Mouse (Mus musculus) heart, postnatal 14 days (tissue): Measurements from ENCODE around the gene Wnk2. TPM values are rescaled to one million over a fixed set of nuclear protein-coding genes. Genes with fewer than 3 reads are reported as not detected.

ENCODE experiments used
- DNase-seq, 2 experiments: peaks; one replicate each; pipeline ENCODE4 v3.0.0; 2021 to 2022
- intact Hi-C: fragments of 180-260 bp; cut with DNase I; formaldehyde crosslinking; loops from one replicate; pipeline ENCODE4 v1.15.1; 2025
- long read RNA-seq, 2 experiments: library from polyadenylated mRNA; stranded (forward); transcript quantifications; one replicate each; pipeline ENCODE4 v2.0.0; 2021
- total RNA-seq, 2 experiments: library from RNA; stranded (reverse); gene quantifications; 2 replicates each; pipeline ENCODE4 v1.2.3; 2021

Gene Wnk2
- total RNA-seq: 10 to 100 TPM; 40.3 to 60.0 TPM
- long read RNA-seq, experiment 1, partial matches to known transcripts: 14 of 21 reads
- long read RNA-seq, experiment 1, other reads (novel, unspliced or antisense): 6 of 21 reads
- long read RNA-seq, experiment 2, partial matches to known transcripts: 16 of 24 reads
- long read RNA-seq, experiment 2, other reads (novel, unspliced or antisense): 8 of 24 reads

DNA sequence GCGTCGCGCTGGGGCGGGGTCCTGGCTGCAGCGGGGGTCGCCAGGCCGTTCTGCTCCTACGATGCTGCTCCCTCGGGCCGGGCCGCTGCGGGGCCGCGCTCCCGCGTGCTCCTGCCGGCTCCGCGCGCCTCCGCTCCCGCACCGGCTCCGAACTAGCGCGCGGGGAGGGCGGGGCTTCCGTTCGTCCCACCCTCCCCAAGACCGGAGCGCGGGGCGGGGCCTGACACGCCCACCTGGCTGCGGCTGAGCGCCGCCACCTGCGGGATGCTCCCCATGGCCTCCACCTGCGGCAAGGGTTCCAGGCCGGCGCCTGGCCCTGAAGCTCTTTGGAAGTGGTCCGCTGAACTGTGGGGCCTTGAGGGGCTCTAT lies at the start of gene Wnk2:
Gene Wnk2, minus strand, starts transcription at position 157 of the 369 bp plus-strand sequence.
- DNase-seq: peak; percentile 76 to 77
- intact Hi-C loops: no loop called here

DNA sequence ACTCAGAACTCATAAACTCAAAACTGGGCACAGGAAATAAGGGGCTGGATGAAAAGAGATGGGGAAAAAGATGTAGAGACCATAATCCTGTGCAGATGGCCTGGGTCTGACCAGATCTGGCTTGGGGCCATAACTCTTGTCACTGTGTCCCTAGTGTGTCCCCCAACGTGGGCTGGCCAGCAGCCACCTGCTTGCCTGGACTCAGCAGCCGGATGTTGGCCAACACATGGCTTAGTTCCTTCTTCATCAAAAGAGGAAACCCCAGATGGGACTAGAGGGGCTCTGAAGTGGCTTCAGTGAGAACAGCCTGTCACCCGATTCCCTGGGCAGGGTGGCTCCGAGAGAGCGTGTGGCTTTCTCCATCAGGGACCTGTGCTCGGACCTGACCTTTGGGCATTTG lies 49.0 kb upstream of the Wnk2 start:
- DNase-seq: peak; percentile 40 to 45
- intact Hi-C loops: no loop called here

DNA sequence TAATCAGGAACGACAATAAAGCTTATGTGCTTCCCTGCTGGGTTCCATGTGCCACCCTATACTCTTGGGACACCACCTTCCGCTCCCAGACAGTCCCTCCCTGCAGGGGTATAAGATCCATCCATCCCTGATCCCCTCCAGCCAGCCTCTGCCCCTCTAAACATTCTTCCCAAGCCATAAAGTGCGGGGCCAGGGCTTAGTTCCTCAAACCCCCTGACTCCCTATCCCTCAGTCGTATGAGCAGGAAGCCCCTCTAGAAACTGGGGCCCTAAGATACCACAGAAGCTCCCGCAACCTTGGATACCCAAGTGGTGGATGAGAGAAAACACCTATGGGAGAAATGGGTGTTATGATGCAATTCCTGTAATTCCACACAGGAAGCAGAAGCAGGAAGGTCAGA lies 48.4 kb upstream of the Wnk2 start:
- DNase-seq: no peak

DNA sequence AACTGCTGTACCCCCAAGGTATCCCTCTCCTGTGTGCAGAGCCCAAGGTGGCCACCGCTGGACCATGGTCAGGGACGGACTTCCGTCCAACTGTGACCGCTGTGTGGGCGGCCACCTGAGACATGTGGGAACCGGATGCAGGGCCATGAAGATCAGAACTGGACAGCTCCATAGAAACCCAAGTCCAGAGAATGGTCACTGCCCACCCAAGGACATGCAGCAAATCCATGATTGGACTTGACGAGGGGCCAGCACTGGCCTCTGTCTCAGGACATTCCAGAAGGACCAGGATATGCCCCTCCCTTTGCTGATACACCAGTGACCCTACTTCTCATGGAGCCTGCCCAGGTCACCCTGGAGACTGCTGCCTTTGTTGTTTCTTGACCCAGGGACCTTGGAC lies 47.8 kb upstream of the Wnk2 start:
- intact Hi-C loops: no loop called here
- DNase-seq: no peak

More for the DNA sequence above, 48.4 kb upstream of the Wnk2 start:
- intact Hi-C loops: no loop called here

DNA sequence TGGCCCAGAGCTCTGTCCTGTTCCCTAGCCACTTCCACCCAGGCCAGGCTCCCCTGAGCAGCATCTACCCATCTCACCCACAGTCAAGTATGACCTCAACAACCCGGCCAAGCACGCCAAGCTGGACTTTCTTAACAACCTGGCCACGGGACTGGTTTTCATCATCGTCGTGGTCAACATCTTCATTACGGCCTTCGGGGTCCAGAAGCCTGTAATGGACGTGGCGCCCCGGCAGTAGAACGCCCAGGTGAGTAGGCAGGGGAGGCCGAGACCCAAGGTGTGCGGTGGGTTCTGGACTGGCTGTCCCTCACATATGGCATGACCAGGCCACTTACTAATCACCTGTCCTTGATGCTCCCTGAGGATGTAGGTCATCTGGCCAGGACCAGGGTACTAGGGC lies 47.0 kb upstream of the Wnk2 start:
- intact Hi-C loops: no loop called here
- DNase-seq: no peak

DNA sequence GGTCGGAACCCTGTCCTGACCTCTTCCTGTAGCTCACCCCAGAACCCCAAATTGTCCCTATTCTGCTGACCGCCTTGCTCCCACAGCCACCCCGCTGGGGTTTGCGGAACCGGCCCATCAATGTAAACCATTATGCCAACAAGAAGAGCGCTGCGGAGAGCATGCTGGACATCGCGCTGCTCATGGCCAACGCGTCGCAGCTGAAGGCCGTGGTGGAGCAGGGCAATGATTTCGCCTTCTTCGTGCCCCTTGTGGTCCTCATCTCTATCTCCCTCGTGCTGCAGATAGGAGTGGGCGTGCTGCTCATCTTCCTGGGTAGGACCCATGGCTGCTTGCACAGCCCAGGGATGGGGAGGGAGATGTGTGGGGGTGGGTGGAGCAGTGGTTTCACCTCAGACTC lies 45.8 kb upstream of the Wnk2 start:
- DNase-seq: no peak
- intact Hi-C loops: no loop called here

DNA sequence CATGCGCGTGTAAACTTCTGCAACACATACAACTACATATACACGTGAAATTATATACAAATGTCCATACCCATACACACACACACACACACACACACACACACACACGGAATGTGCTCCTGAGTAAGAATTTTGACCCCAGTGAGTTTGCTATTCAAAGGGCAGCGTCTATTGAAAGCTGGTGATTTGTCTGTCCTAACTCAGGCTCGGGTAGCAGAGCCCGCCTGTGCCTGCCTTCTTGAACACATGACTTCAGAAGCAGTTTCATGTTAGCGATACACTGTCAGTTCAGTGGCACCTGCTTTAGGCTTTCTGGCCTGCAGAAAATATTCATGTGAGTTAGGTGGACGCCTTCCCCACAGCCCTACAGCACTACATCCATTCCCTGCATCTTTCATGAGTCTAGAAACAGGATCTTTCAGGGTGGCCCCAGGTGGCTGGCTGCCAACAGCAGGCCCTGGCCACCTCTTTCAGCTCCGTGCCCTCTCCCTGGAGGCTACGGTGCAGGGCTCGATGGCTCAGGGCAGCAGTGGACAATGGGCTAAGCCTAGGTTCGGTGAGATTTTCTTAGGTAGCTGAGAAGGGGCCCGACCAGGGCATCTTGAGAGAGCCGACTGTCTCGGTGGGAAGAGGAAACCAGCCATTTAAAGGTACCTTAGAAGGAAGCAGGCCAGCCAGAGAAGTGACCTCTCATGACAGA lies 44.5 kb upstream of the Wnk2 start:
- intact Hi-C loops: no loop called here
- DNase-seq: no peak

DNA sequence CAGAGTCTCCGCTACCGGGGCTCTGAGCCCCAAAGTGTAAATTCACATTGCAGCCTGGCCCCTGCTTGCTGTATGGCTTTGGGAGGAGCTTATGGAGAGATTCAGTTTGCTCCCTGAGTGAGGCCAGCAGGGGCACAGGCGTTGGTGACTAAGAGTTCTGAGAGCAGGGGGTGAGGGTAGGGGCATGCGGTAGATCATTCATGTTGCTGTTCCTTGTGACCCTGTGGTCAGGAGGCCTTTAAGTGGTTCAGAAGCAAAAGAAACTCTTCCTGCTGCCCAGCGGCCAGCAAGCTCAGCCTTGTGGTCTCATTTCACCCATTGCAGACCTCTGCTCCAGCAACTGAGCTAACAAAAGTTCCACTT lies 43.8 kb upstream of the Wnk2 start:
- intact Hi-C loops: no loop called here
- no peak for DNase-seq

DNA sequence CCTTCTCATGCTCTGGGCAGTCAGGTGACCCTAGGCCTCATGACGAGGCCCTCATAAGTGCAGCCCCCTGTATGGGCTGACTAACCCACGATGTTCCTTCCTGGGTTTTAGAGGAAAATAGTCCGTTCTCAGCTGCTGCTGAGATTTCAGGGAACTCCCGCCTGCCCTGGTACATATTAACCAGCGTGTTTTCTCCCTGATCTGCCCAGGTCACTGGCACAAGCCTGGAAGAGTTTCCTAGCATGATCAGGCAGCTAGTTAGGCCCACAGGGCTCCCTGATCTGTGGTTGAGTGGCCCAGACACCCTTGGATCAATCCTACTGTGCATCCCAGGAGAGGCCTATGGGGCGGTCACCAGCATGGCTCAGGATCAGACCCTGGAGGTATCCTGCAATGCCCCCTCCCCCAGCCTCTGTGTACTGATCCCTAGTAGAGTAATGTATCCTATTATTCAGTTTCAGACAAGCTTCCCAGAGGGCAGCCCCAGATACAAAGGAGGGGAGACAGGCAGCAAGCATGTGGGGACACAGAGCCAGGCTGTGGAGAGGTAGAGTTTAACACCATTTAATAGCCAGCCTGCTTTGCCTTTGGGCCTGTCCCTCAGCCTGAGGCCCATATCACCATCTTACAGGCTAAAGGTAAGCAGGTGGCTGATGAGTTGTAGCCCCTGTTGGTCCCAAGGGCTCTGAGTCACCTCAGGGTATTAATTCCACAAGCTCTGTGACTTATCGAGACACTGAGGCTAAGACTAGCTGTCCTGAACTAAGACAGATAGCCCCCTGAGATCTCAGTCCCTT lies 43.3 kb upstream of the Wnk2 start:
- intact Hi-C loops: no loop called here
- DNase-seq: no peak

DNA sequence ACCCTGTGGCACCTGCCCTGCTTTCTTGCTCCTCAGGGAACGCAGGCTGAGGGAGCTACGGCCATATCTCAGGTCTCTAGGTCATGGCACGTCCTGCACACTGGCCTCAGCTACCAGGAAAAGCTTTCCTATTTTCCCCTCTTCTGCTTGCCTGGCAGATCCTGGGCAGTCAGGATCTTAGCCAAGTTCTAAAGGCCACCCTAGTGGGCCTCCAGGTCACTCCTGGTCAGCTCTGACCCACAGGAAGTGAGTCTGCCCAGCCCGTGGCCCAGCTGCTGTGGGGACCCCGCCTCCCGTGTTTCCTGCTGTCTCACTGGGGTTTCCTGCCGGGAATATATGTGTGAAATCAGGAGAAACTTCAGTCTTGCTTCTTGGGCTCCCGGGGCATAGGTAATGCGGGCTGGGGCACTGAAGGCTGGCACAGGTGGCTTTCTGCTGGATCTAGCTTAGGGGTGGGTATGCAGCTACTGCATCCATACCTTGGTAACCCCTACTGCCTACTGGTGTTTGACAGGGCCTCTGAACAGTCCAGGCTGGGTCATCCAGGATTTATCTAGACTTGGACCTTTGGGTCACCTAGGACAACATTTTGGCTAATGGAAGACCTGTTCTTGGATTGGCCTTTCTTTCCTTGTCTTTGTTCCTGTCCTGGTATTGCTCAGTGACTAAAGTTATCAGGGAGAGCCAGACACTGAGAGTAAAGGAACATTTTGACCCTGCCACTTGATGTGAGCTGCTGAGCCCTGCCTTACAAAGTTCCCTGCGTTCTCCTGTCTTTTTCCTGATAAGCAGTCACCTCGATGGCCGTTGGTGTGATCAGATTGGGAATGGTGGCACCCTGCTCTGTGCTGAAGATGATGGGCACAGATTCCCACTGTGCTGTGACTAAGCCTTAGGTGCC lies 42.4 kb upstream of the Wnk2 start:
- DNase-seq: peak; percentile 52 to 56
- intact Hi-C loops: no loop called here

DNA sequence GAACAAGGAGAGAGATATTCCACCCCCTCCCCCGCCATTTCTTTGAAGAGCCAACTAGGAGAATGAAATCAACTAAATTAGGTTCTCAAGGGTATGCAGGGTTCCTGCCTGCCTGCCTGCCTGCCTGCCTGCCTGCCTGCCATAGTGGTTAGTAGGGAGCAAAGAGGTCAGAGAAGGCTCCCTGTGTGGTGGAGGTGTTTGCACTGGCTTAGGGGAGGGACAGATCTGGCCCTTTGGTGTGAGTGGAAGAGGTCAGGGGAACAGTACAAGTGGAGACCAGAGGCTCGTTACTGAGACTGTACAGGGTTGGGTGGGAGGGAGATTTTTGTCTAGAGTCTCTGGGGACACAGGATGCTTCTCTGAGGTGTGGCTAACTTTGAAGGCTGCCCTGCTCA lies 41.1 kb upstream of the Wnk2 start:
- intact Hi-C loops: no loop called here
- DNase-seq: no peak

DNA sequence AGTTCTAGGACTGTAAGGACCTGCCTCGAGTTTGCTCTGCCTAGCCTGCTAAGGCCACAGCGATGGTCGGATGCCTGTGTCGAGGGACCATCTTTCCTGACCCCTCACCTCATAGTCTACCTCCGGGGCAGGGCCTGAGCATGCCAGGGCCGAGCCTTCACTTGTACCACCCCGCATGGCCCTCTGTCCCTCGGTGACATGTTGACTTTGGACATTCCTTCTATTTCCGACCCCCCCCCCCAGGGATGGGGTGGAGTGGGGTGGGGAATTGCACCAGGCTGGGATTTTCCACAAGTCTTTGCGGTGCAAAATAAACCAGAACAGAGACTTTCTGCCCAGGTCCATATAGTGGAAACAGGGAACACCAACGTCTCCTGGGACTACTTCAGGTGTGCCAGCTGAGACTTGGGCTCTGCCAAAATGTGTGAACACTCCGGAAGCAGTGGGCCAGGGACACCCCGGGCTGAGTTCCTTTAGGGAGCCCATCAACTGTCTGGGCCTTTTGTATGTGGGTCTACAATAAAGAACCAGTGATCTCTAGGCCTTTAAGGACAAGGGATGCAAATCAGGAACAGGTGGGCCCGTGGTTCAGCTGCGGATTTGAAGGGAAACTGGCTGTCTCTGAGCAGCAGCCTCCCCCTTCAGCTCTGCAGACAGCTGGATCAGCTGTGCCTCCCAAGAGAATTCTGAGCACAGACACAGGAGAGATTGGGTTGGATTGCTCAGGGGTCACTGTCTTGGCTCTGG lies 40.6 kb upstream of the Wnk2 start:
- intact Hi-C loops: no loop called here

DNA sequence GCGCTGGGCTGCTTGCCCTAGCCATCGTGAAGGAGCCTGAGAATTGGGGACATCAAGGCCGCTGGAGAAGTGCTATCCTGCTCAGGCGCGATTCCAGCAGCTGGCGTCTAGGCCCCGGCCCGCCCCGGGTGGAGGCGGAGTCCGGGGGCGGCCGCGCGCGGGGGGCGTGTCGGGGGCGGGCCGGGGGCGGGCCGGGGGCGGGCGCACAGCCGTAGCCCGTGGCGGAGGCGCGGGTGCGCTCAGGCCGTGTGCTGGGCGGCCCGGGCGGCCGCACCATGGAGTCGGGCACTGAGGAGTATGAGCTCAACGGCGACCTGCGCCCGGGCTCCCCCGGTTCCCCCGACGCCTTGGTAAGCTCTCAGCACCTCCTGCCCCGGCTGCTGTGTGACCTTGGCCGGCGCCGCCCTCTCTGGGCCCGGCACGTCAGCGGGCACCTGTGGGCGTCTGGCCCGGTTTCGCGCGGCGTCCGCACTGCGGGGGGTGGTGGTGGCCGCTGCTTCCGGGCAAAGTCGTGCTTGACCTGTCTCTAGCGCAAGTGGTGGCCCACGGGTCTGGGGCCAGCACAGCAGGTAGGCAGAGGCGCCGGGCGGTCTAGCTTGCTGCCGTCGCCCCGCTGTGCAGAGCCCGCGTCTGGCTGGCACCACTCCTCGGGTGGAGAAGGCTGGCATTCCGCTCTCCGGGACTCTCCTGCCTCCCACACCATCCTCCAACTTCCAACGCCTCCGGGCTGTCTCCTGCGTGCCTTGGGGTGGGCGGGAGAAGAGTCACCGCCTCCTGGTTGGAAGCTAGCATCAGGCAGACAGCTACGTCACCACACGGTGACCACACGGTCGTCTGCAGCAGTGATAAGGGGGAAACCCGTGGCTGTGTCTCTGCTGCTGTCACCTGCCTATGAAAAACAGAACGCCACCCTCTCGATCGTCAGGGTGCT lies 39.7 kb upstream of the Wnk2 start, which contains the start of gene Ninj1:
Gene Ninj1, plus strand, starts transcription at position 198 of the 931 bp plus-strand sequence.
- intact Hi-C loops: no loop called here
- DNase-seq: peak; percentile 91 to 92

More for the DNA sequence above, 40.6 kb upstream of the Wnk2 start:
- DNase-seq: no peak

DNA sequence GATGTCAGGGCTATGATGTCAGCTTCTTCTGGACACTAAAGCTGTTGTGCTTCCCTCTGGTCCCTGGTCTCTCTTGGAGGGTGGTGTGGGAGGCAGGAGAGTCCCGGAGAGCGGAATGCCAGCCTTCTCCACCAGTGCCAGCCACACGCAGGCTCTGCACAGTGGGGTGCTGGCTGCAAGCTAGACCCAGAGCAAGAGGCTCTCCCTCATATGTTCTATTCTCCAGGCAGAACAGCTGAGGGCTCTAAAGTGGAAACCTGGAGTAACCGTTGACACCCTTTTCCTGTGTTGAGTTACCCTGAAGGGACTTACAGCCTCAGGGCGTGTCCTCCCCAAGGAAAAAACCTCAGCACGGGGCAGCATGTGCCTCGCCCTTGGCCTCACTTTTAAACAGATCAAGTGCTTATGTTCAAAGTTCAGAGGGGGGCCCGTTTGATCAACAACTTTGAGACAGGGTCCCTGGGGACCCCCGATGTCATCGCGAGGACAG lies 39.0 kb upstream of the Wnk2 start:
- intact Hi-C loops: no loop called here
- no peak for DNase-seq

DNA sequence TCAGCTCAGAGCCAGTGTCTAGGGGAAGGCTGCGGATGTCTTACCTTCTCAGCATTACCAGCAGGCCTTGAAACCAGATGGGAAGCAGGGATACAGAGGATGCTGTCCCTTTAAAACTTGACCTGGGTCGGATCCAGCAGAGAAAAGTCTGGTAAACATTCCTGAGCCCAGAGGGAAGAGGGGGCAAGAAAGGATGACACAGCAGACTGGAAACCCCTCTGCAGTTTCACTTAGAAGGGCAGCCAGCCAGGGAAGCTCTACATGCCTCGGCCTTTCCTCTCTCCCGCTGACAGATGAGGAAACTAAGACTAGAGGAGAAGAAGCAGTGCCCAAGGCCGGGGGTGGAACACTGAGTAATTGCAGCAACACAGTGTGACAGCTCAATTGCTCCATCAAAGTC lies 35.8 kb upstream of the Wnk2 start:
- intact Hi-C loops: no loop called here
- no peak for DNase-seq

DNA sequence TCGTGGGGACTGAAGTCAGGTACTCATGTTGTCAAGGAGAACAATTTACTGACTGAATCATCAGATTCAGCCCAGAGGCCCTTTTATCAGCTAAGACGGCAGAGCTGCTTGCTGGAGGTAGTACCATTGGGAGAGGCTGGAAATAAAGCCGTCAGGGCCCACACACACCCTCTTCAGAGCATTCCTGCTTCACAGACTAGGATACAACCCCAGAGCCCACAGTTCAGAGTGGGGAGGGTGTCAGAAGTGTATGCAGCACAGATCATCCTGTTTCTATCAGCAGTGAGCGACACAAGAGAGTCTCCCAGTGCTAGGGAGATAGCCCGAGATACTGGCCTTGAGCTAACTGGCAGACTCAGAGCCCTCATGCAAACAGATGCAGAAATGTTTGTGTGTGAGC lies 35.3 kb upstream of the Wnk2 start:
- no peak for DNase-seq
- intact Hi-C loops: no loop called here

DNA sequence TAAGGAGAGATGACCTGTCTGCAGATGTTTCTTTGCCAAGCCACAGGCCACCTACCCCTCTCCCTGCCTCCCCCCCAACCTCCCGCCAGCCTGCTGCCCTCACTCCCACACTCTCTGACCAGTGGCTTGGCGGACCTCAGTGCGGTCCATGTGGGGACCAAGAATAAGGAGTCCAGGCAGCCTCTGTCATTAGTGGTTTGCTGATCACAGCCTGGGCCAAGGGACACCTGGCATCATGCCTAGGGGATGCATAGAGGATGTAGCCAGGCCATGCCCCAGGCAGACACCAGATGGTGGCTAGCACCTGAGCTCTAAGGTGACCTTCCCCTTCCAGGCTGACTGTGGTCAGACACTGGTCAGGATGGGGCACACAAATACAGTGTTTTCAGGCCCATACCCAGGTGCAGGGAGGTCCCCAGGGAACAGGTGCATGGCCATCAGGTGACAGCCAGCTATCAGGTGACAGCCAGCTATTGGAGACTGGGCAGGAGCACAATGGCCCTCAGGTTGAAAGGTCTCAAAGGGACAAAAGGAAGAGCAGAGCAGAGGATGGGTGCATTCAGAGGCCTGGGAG lies 33.7 kb upstream of the Wnk2 start:
- intact Hi-C loops: no loop called here
- no peak for DNase-seq

DNA sequence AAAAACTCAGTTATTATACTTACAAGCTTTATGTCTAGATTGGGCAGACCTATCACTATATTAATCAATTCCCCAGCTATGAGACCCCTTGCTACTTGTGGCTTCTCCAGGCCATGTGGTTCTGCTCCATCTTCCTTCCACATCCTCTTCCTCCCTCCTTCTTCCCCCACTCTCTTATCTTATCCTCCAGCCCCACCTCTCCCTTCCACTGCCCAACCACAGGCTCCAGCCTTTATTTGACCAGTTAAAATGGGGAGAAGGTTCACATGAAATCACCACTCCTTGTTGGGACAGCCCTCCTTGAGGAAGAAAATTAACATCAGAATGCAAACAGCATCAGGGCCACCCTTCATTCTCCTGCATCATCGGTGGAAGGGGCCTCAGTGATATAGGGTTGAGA lies 32.9 kb upstream of the Wnk2 start:
- intact Hi-C loops: no loop called here
- no peak for DNase-seq
